Mouse (Mus musculus) forebrain, embryonic 11.5 days (tissue): ENCODE results near the gene Nod1. TPM values are rescaled to one million over a fixed set of nuclear protein-coding genes. Genes with fewer than 3 reads are reported as not detected.
"Not testable (repeated sequence)": the region's sequence is repeated elsewhere in the genome, so short reads cannot be mapped to it uniquely, and the experiment has no call there.

Experiments used
- ATAC-seq: fragments of 200-750 bp; cut with Nextera tagmentation; replicated peaks from 2 replicates; pipeline ENCODE4 v1.8.0; 2017; ENCODE audit warnings: moderate TSS enrichment; ENCODE audit not compliant: low FRiP score
- DNase-seq: peaks from one replicate; pipeline ENCODE4 v3.0.0-alpha.2; 2017; ENCODE audit warnings: low spot score
- H3K27ac ChIP-seq: fragments of 300-500 bp; sonication (generic); 2 replicates; pipeline ENCODE4 v1.5.1; 2014; ENCODE audit warnings: low read depth, low read length
- H3K27me3 ChIP-seq: fragments of 300-500 bp; sonication (generic); 2 replicates; pipeline ENCODE4 v1.6.1; 2014; ENCODE audit warnings: mild to moderate bottlenecking, low read length, mixed read lengths; ENCODE audit not compliant: control insufficient read depth, insufficient read depth
- H3K36me3 ChIP-seq: fragments of 300-500 bp; sonication (generic); 2 replicates; pipeline ENCODE4 v1.6.1; 2014; ENCODE audit warnings: mild to moderate bottlenecking, low read length, moderate library complexity, mixed read lengths; ENCODE audit not compliant: control insufficient read depth, insufficient read depth
- H3K4me1 ChIP-seq: fragments of 300-500 bp; sonication (generic); replicated peaks from 2 replicates; pipeline ENCODE4 v1.6.1; 2014; ENCODE audit warnings: low read length, mixed read lengths; ENCODE audit not compliant: control insufficient read depth, insufficient read depth
- H3K4me2 ChIP-seq: fragments of 300-500 bp; sonication (generic); 2 replicates; pipeline ENCODE4 v1.6.1; 2014; ENCODE audit warnings: low read depth, mild to moderate bottlenecking, low read length, moderate library complexity, mixed read lengths; ENCODE audit not compliant: severe bottlenecking
- H3K4me3 ChIP-seq: fragments of 300-500 bp; sonication (generic); 2 replicates; pipeline ENCODE4 v1.5.1; 2014; ENCODE audit warnings: low read depth, low read length
- H3K9ac ChIP-seq: fragments of 300-500 bp; sonication (generic); 2 replicates; pipeline ENCODE4 v1.6.1; 2014; ENCODE audit warnings: low read length
- H3K9me3 ChIP-seq: fragments of 300-500 bp; sonication (generic); 2 replicates; pipeline ENCODE4 v1.6.1; 2016; ENCODE audit warnings: low read length, mixed read lengths; ENCODE audit not compliant: control insufficient read depth
- WGBS: fragments of 180-500 bp; shearing (Covaris S2); extraction: QIAGEN DNeasy Blood & Tissue Kit; methylation state at CpG from one replicate; pipeline ENCODE4 v1.1.7; 2014; 5-methylcytosine and 5-hydroxymethylcytosine counted together
- polyA plus RNA-seq: library from polyadenylated mRNA; unstranded; fragments of >200 nt; fragmentation: Nextera tagmentation; extraction: Ambion mirVana; gene quantifications from 2 replicates; pipeline ENCODE4 v1.2.1, GENCODE M21; 2014

Gene Nod1
- polyA plus RNA-seq, 1 experiment from 2014 or later = 2.0 TPM

DNA sequence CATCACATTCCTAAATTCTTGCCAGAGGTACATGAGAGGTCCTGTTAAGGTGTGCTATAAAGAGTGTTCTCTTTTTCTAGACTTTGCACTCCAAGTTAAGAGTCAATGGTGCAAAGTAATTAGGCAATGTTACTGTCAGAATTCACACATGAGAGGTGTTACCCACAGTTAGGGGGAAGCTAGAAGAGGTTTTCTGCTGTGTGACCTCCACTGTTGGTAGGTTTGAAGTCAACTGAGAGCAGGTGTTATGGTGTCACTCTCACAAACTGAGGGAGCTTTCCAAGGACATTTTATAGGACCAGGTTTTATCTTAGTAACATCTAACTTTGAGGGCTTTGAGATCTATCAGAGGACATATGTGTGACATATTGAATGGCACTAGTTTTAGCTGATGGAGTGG is 16.5 kb downstream of the Nod1 start:
- no peak overlapping the region for H3K4me3 ChIP-seq
- no peaks in the 10 kb centered on the region for H3K4me1 ChIP-seq
- ATAC-seq = no peak
- H3K4me2 ChIP-seq = no peak overlapping the region
- no peak overlapping the region for H3K27ac ChIP-seq
- H3K27me3 ChIP-seq = no peaks in the 10 kb centered on the region
- no peaks in the 10 kb centered on the region; the same call in 1 of the 2 replicates for H3K9me3 ChIP-seq
- H3K36me3 ChIP-seq = no peaks in the 10 kb centered on the region
- no peak for DNase-seq
- no peak overlapping the region for H3K9ac ChIP-seq

DNA sequence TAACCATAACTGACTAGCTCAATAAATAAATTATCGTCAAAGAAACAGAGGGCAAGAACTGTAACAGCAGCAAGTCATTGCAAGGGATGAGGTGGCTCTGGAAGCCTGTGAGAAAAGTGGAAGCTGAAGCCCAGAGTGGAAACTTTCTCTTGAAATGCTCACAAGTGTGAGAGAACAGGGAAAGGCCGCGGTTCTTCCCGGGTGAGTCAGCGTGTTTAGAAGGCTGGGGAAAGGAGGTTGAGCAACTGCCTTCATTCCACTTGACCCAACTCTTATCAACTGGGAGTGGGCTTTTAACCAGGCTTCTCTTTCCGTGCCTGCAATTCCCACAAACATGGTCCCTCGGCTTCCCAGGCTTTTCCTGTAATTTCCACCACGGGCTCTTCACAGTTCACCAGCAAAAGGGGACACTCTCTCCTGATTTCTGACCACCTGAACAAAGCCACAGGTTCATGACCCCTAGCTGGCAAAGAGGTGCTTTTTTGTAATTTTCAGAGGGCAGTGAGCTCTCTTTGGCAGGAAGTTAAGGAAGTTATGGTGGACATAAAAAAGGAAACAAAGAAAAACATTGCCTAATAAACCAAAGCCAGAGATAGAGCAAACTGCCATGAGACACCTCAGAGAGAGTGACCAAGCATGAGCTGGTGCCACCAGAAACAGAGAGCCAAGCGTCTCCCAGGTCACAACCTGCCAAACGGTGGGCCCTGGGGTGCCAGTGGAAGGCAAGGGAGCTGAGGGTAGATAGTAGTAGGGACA is 17.6 kb downstream of the Nod1 start:
- no peak for ATAC-seq
- no peak overlapping the region for H3K4me2 ChIP-seq
- H3K9me3 ChIP-seq = no peaks in the 10 kb centered on the region; the same call in 1 of the 2 replicates
- H3K4me3 ChIP-seq = no peak overlapping the region
- H3K4me1 ChIP-seq = no peaks in the 10 kb centered on the region
- no peaks in the 10 kb centered on the region for H3K27me3 ChIP-seq
- H3K36me3 ChIP-seq = no peaks in the 10 kb centered on the region
- DNase-seq = no peak
- 93% methylated on average over 10 of the region's 10 CpGs for WGBS
- H3K9ac ChIP-seq = no peak overlapping the region
- no peak overlapping the region for H3K27ac ChIP-seq

DNA sequence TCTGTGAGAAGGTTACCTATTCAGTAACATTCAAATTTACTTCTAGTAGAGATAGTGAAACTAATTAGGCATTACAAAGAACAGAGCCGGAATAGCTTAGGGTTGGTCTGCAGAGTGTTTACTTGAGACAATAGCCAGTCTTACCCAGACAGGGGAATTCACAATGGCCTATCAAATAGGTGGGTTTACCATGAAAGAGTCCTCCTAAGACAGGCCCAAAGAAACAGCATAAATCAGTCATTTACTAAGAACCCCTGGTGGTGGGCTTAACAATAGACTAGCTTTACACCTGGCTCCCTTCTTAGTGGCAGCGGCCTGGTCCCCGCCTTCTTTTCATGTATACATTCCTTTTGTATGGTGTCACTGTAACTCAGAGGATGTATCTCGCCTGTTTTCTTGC is 19.0 kb downstream of the Nod1 start:
- H3K27me3 ChIP-seq, H3K9ac ChIP-seq, H3K9me3 ChIP-seq, H3K27ac ChIP-seq, H3K4me1 ChIP-seq, DNase-seq, ATAC-seq, H3K4me3 ChIP-seq, H3K36me3 ChIP-seq, H3K4me2 ChIP-seq: not testable (repeated sequence)
- WGBS = 70% methylated on average over 4 of the region's 4 CpGs

- Histone ChIP-seq H3K27me3 (no peaks in the 10 kb centered on the region), H3K9ac (no peak overlapping the region), H3K4me3 (no peak overlapping the region), H3K9me3 (no peaks in the 10 kb centered on the region; the same call in 1 of the 2 replicates), H3K4me1 (no peaks in the 10 kb centered on the region), H3K4me2 (no peak overlapping the region), H3K27ac (no peak overlapping the region), H3K36me3 (no peaks in the 10 kb centered on the region)
- ATAC-seq (no peak), DNase-seq (no peak)
- 93% methylated on average over 3 of the region's 3 CpGs for WGBS
Measured at GRCm38 (mm10) chr6:54952542-54952941, 19.9 kb downstream of the Nod1 start.

- H3K4me2 ChIP-seq = no peak overlapping the region
- peaks cover 5% of the 10 kb centered on the region; the same call in 1 of the 2 replicates for H3K27me3 ChIP-seq
- no peak overlapping the region for H3K4me3 ChIP-seq
- no peaks in the 10 kb centered on the region; the same call in 1 of the 2 replicates for H3K9me3 ChIP-seq
- ATAC-seq (no peak), DNase-seq (no peak)
- 86% methylated on average over 5 of the region's 5 CpGs for WGBS
- no peak overlapping the region for H3K9ac ChIP-seq
- H3K27ac ChIP-seq = no peak overlapping the region
- H3K36me3 ChIP-seq = no peaks in the 10 kb centered on the region
- no peaks in the 10 kb centered on the region for H3K4me1 ChIP-seq
Measured at GRCm38 (mm10) chr6:54948682-54949081, 23.7 kb downstream of the Nod1 start.

- no peak for ATAC-seq
- WGBS = 83% methylated on average over 4 of the region's 4 CpGs
Measured at GRCm38 (mm10) chr6:54946241-54946953, 26.0 kb downstream of the Nod1 start.

GRCm38 (mm10) chr6:54944551-54944950 is 27.9 kb downstream of the Nod1 start:
- Histone ChIP-seq H3K27me3 (peaks cover 6% of the 10 kb centered on the region; the same call in 1 of the 2 replicates), H3K36me3 (no peaks in the 10 kb centered on the region), H3K4me1 (no peaks in the 10 kb centered on the region), H3K27ac (no peak overlapping the region), H3K4me2 (no peak overlapping the region), H3K9ac (no peak overlapping the region), H3K4me3 (no peak overlapping the region), H3K9me3 (no peaks in the 10 kb centered on the region)
- ATAC-seq (no peak), DNase-seq (no peak)
- 89% methylated on average over 16 of the region's 16 CpGs for WGBS

More at GRCm38 (mm10) chr6:54946241-54946953, 26.0 kb downstream of the Nod1 start:
- no peak for DNase-seq
- no peaks in the 10 kb centered on the region for H3K4me1 ChIP-seq
- H3K9ac ChIP-seq = no peak overlapping the region
- no peaks in the 10 kb centered on the region for H3K9me3 ChIP-seq
- H3K36me3 ChIP-seq = no peaks in the 10 kb centered on the region
- no peak overlapping the region for H3K4me2 ChIP-seq
- no peak overlapping the region for H3K4me3 ChIP-seq
- H3K27ac ChIP-seq = no peak overlapping the region
- H3K27me3 ChIP-seq = peaks cover 6% of the 10 kb centered on the region; the same call in 1 of the 2 replicates

GRCm38 (mm10) chr6:54943753-54944152 is 28.7 kb downstream of the Nod1 start:
- Histone ChIP-seq H3K9ac (no peak overlapping the region), H3K4me3 (no peak overlapping the region), H3K4me2 (no peak overlapping the region), H3K27ac (no peak overlapping the region), H3K9me3 (no peaks in the 10 kb centered on the region), H3K27me3 (peaks cover 6% of the 10 kb centered on the region; the same call in 1 of the 2 replicates), H3K4me1 (no peaks in the 10 kb centered on the region), H3K36me3 (no peaks in the 10 kb centered on the region)
- 44% methylated on average over 24 of the region's 24 CpGs for WGBS
- DNase-seq (peak; percentile 50), ATAC-seq (no peak)
